Mouse (Mus musculus) kidney, embryonic 15.5 days (tissue): Measurements from ENCODE around the gene Fgfr2. TPM values are rescaled to one million over a fixed set of nuclear protein-coding genes. Genes with fewer than 3 reads are reported as not detected.

ENCODE experiments used
- ATAC-seq: fragments of 200-750 bp; cut with Nextera tagmentation; replicated peaks from 2 replicates; pipeline ENCODE4 v1.8.0; 2017; ENCODE audit warnings: moderate TSS enrichment; ENCODE audit not compliant: low FRiP score
- H3K27ac ChIP-seq: fragments of 300-500 bp; sonication (generic); 2 replicates; pipeline ENCODE4 v1.5.1; 2015; ENCODE audit warnings: mild to moderate bottlenecking, inconsistent platforms
- H3K27me3 ChIP-seq: fragments of 300-500 bp; sonication (generic); 2 replicates; pipeline ENCODE4 v1.6.1; 2015; ENCODE audit warnings: inconsistent platforms
- H3K36me3 ChIP-seq: fragments of 300-500 bp; sonication (generic); 2 replicates; pipeline ENCODE4 v1.6.1; 2015; ENCODE audit warnings: inconsistent platforms
- H3K4me1 ChIP-seq: fragments of 300-500 bp; sonication (generic); 2 replicates; pipeline ENCODE4 v1.6.1; 2015; ENCODE audit warnings: inconsistent platforms
- H3K4me2 ChIP-seq: fragments of 300-500 bp; sonication (generic); 2 replicates; pipeline ENCODE4 v1.6.1; 2015; ENCODE audit warnings: moderate library complexity, mild to moderate bottlenecking, inconsistent platforms
- H3K4me3 ChIP-seq: fragments of 300-500 bp; sonication (generic); replicated peaks from 2 replicates; pipeline ENCODE4 v1.5.1; 2015; ENCODE audit warnings: mild to moderate bottlenecking, inconsistent platforms
- H3K9ac ChIP-seq: fragments of 300-500 bp; sonication (generic); 2 replicates; pipeline ENCODE4 v1.6.1; 2015; ENCODE audit warnings: mild to moderate bottlenecking, inconsistent platforms
- H3K9me3 ChIP-seq: fragments of 300-500 bp; sonication (generic); replicated peaks from 2 replicates; pipeline ENCODE4 v1.6.1; 2016; ENCODE audit warnings: inconsistent platforms
- WGBS: fragments of 180-500 bp; shearing (Covaris S2); methylation state at CpG from one replicate; pipeline ENCODE4 v1.1.7; 2015; ENCODE audit warnings: mixed read lengths; 5-methylcytosine and 5-hydroxymethylcytosine counted together
- polyA plus RNA-seq: library from polyadenylated mRNA; unstranded; fragments of >200 nt; fragmentation: Nextera tagmentation; extraction: Ambion mirVana; gene quantifications from 2 replicates; pipeline ENCODE4 v1.2.1, GENCODE M21; 2015

Fgfr2 gene
- polyA plus RNA-seq, 1 experiment from 2014 or later: 104 TPM

GRCm38 (mm10) chr7:130653036-130653555, 2470.1 kb downstream of the Fgfr2 start:
- Histone ChIP-seq H3K4me1 (peaks cover 63% of the 10 kb centered on the region), H3K27ac (no peak overlapping the region), H3K9me3 (no peaks in the 10 kb centered on the region), H3K4me2 (no peak overlapping the region), H3K4me3 (no peak overlapping the region), H3K36me3 (no peaks in the 10 kb centered on the region), H3K9ac (no peak overlapping the region), H3K27me3 (no peaks in the 10 kb centered on the region)
- WGBS: 69% methylated on average over 6 of the region's 6 CpGs
- no peak for ATAC-seq

GRCm38 (mm10) chr7:130650621-130651020, 2472.5 kb downstream of the Fgfr2 start:
- H3K4me2 ChIP-seq: no peak overlapping the region
- H3K9ac ChIP-seq: no peak overlapping the region
- no peak for ATAC-seq
- H3K36me3 ChIP-seq: no peaks in the 10 kb centered on the region
- no peak overlapping the region for H3K27ac ChIP-seq
- H3K9me3 ChIP-seq: no peaks in the 10 kb centered on the region
- H3K4me1 ChIP-seq: peaks cover 65% of the 10 kb centered on the region
- H3K4me3 ChIP-seq: no peak overlapping the region
- WGBS: 83% methylated on average over 5 of the region's 5 CpGs
- no peaks in the 10 kb centered on the region for H3K27me3 ChIP-seq

GRCm38 (mm10) chr7:130649257-130649656, 2473.9 kb downstream of the Fgfr2 start:
- Histone ChIP-seq H3K4me3 (no peak overlapping the region), H3K27me3 (no peaks in the 10 kb centered on the region), H3K36me3 (no peaks in the 10 kb centered on the region), H3K4me2 (no peak overlapping the region), H3K9ac (no peak overlapping the region), H3K9me3 (no peaks in the 10 kb centered on the region), H3K4me1 (peaks cover 60% of the 10 kb centered on the region), H3K27ac (no peak overlapping the region)
- 22% methylated on average over 7 of the region's 7 CpGs for WGBS
- no peak for ATAC-seq

GRCm38 (mm10) chr7:130648061-130648460, 2475.1 kb downstream of the Fgfr2 start:
- H3K4me2 ChIP-seq: peak overlapping the region; percentile 94; the same call in 1 of the 2 replicates
- WGBS: 72% methylated on average over 4 of the region's 4 CpGs
- no peak for ATAC-seq

GRCm38 (mm10) chr7:130646762-130647139, 2476.4 kb downstream of the Fgfr2 start:
- peak; percentile 41; the same call in 1 of the 2 replicates for ATAC-seq
- Histone ChIP-seq H3K4me3 (peak overlapping the region; percentile 60), H3K27me3 (no peaks in the 10 kb centered on the region), H3K4me2 (peak overlapping the region; percentile 94), H3K9me3 (no peaks in the 10 kb centered on the region), H3K36me3 (no peaks in the 10 kb centered on the region), H3K9ac (peak overlapping the region; percentile 78), H3K4me1 (peaks cover 40% of the 10 kb centered on the region), H3K27ac (peak overlapping the region; percentile 94)
- under 1% methylated on average over 18 of the region's 18 CpGs for WGBS

More at GRCm38 (mm10) chr7:130648061-130648460, 2475.1 kb downstream of the Fgfr2 start:
- Histone ChIP-seq H3K27ac (no peak overlapping the region), H3K27me3 (no peaks in the 10 kb centered on the region), H3K9me3 (no peaks in the 10 kb centered on the region), H3K4me1 (peaks cover 48% of the 10 kb centered on the region), H3K4me3 (no peak overlapping the region), H3K9ac (no peak overlapping the region), H3K36me3 (no peaks in the 10 kb centered on the region)

GRCm38 (mm10) chr7:130645994-130646761, 2477.0 kb downstream of the Fgfr2 start:
- peak overlapping the region; percentile 94 for H3K4me2 ChIP-seq
- under 1% methylated on average over 55 of the region's 55 CpGs for whole genome bisulfite sequencing
- H3K27ac ChIP-seq: peak overlapping the region; percentile 94
- peaks cover 40% of the 10 kb centered on the region for H3K4me1 ChIP-seq
- H3K36me3 ChIP-seq: no peaks in the 10 kb centered on the region
- H3K9me3 ChIP-seq: no peaks in the 10 kb centered on the region
- H3K27me3 ChIP-seq: no peaks in the 10 kb centered on the region
- peak overlapping the region; percentile 78 for H3K9ac ChIP-seq
- peak overlapping the region; percentile 60 for H3K4me3 ChIP-seq
- ATAC-seq: peak; percentile 94

- Histone ChIP-seq H3K4me1 (peaks cover 40% of the 10 kb centered on the region), H3K4me3 (peak overlapping the region; percentile 60)
Observed at GRCm38 (mm10) chr7:130645332-130645993, 2477.7 kb downstream of the Fgfr2 start.

GRCm38 (mm10) chr7:130640681-130641080, 2482.5 kb downstream of the Fgfr2 start:
- Histone ChIP-seq H3K4me1 (peaks cover 31% of the 10 kb centered on the region), H3K27ac (no peak overlapping the region), H3K27me3 (no peaks in the 10 kb centered on the region), H3K9ac (no peak overlapping the region), H3K4me3 (no peak overlapping the region), H3K4me2 (no peak overlapping the region), H3K9me3 (no peaks in the 10 kb centered on the region), H3K36me3 (no peaks in the 10 kb centered on the region)
- ATAC-seq: no peak
- WGBS: 90% methylated on average over 9 of the region's 9 CpGs

More at GRCm38 (mm10) chr7:130645332-130645993, 2477.7 kb downstream of the Fgfr2 start:
- 6% methylated on average over 15 of the region's 15 CpGs for WGBS
- Histone ChIP-seq H3K27ac (peak overlapping the region; percentile 94), H3K27me3 (no peaks in the 10 kb centered on the region), H3K36me3 (no peaks in the 10 kb centered on the region), H3K9ac (peak overlapping the region; percentile 78), H3K4me2 (peak overlapping the region; percentile 94), H3K9me3 (no peaks in the 10 kb centered on the region)
- peak; percentile 55 for ATAC-seq

GRCm38 (mm10) chr7:130637811-130638210, 2485.3 kb downstream of the Fgfr2 start:
- Histone ChIP-seq H3K9me3 (no peaks in the 10 kb centered on the region), H3K9ac (no peak overlapping the region), H3K4me2 (no peak overlapping the region), H3K27me3 (no peaks in the 10 kb centered on the region), H3K4me1 (peaks cover 34% of the 10 kb centered on the region), H3K36me3 (no peaks in the 10 kb centered on the region), H3K27ac (peak overlapping the region; percentile 45), H3K4me3 (no peak overlapping the region)
- WGBS: 14% methylated on average over 6 of the region's 6 CpGs
- ATAC-seq: no peak

GRCm38 (mm10) chr7:130636902-130637301, 2486.2 kb downstream of the Fgfr2 start:
- H3K4me3 ChIP-seq: no peak overlapping the region
- H3K4me2 ChIP-seq: no peak overlapping the region
- H3K9me3 ChIP-seq: no peaks in the 10 kb centered on the region
- no peaks in the 10 kb centered on the region for H3K27me3 ChIP-seq
- H3K36me3 ChIP-seq: no peaks in the 10 kb centered on the region
- no peak overlapping the region for H3K27ac ChIP-seq
- no peak for ATAC-seq
- peaks cover 41% of the 10 kb centered on the region for H3K4me1 ChIP-seq
- no peak overlapping the region for H3K9ac ChIP-seq
- 85% methylated on average over 4 of the region's 4 CpGs for WGBS

GRCm38 (mm10) chr7:130636274-130636673, 2486.9 kb downstream of the Fgfr2 start:
- ATAC-seq: no peak
- H3K4me3 ChIP-seq: no peak overlapping the region
- H3K9me3 ChIP-seq: no peaks in the 10 kb centered on the region
- no peak overlapping the region for H3K9ac ChIP-seq
- 64% methylated on average over 3 of the region's 3 CpGs for WGBS
- H3K4me2 ChIP-seq: no peak overlapping the region
- no peak overlapping the region for H3K27ac ChIP-seq
- H3K4me1 ChIP-seq: peaks cover 47% of the 10 kb centered on the region
- no peaks in the 10 kb centered on the region for H3K27me3 ChIP-seq
- no peaks in the 10 kb centered on the region for H3K36me3 ChIP-seq

GRCm38 (mm10) chr7:130635212-130635611, 2487.9 kb downstream of the Fgfr2 start:
- Histone ChIP-seq H3K4me1 (peaks cover 50% of the 10 kb centered on the region), H3K27ac (no peak overlapping the region), H3K4me3 (no peak overlapping the region), H3K9ac (no peak overlapping the region), H3K36me3 (no peaks in the 10 kb centered on the region), H3K9me3 (no peaks in the 10 kb centered on the region), H3K27me3 (no peaks in the 10 kb centered on the region), H3K4me2 (no peak overlapping the region)
- WGBS: 53% methylated on average over 7 of the region's 7 CpGs
- ATAC-seq: no peak
